Mouse (Mus musculus) lung, postnatal 14 days (tissue): ENCODE results near the gene Btnl4.

Source experiments
- DNase-seq: peaks from one replicate; pipeline ENCODE4 v3.0.0; 2021

Btnl4 gene

GRCm38 (mm10) chr17:34437120-34437519, 40.0 kb downstream of the Btnl4 start:
- DNase-seq = no peak

GRCm38 (mm10) chr17:34427597-34427996, 49.5 kb downstream of the Btnl4 start:
- no peak for DNase-seq

- DNase-seq = no peak
Observed at GRCm38 (mm10) chr17:34420014-34420413, 57.1 kb downstream of the Btnl4 start.
